Mouse (Mus musculus): ENCODE measurements around the gene Ube2d3.

DNA sequence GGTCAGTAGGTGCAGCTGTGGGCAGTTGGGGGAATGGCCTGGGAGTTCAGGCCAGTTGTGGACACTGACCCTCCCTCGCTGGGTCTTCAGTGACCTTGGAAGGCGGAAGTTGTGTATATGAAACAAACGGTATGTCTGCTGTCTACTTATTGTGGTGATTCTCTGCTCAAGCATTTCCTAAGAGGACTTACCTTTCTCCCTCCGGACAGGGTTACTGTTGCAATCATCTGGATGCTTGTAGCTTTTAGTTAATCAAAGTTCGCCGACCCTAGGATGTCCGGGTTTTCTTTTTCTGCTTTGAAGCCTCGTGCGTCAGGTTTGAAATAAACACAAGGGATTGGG is 47.9 kb downstream of the Ube2d3 start:
- TF ChIP-seq EP300 (IDR thresholded peaks at IDR 0.05; ENCODE audit: low read length) = 0 out of 2 replicates have a peak, but pooled peaks have one; percentile 31
- no peak for TF ChIP-seq CTCF (conservative IDR thresholded peaks at IDR 0.05 in 1 of 2, IDR thresholded peaks at IDR 0.05 in 1 of 2; ENCODE audit: low read depth in 2 of 2, low read length in 2 of 2)
- 0 out of 2 replicates have a peak, but pooled peaks have one; percentile 5 for TF ChIP-seq MXI1 (IDR thresholded peaks at IDR 0.05; ENCODE audit: low read depth, low read length)
- no peak for TF ChIP-seq POLR2AphosphoS2 (IDR thresholded peaks at IDR 0.05; ENCODE audit: low read depth, low read length)
- TF ChIP-seq ZNF384 (IDR thresholded peaks at IDR 0.05; ENCODE audit: low read depth, low read length) = no peak
- peak; percentile 37; the same call in 1 of the 2 replicates for TF ChIP-seq ELF1 (IDR thresholded peaks at IDR 0.05; ENCODE audit: low read depth, low read length)
- no peak for TF ChIP-seq E2F4 (IDR thresholded peaks at IDR 0.05; ENCODE audit: insufficient replicate concordance, low read depth, low read length)
- TF ChIP-seq POLR2A (IDR thresholded peaks at IDR 0.05; ENCODE audit: low read depth, low read length) = no peak
- 0 out of 2 replicates have a peak, but pooled peaks have one; percentile 4 for TF ChIP-seq BHLHE40 (IDR thresholded peaks at IDR 0.05; ENCODE audit: low read depth, low read length)
- no peak for TF ChIP-seq TCF12 (IDR thresholded peaks at IDR 0.05; ENCODE audit: low read depth, low read length)
- TF ChIP-seq RAD21 (IDR thresholded peaks at IDR 0.05; ENCODE audit: low read depth, low read length) = no peak
- peak; percentile 34; the same call in 1 of the 2 replicates for TF ChIP-seq MAZ (IDR thresholded peaks at IDR 0.05; ENCODE audit: low read depth, low read length)
- TF ChIP-seq SIN3A (IDR thresholded peaks at IDR 0.05; ENCODE audit: low read length) = peak; percentile 90
- TF ChIP-seq NRF1 (IDR thresholded peaks at IDR 0.05; ENCODE audit: low read depth, low read length) = no peak
